Mouse (Mus musculus): ENCODE measurements around the gene Col25a1.

DNA sequence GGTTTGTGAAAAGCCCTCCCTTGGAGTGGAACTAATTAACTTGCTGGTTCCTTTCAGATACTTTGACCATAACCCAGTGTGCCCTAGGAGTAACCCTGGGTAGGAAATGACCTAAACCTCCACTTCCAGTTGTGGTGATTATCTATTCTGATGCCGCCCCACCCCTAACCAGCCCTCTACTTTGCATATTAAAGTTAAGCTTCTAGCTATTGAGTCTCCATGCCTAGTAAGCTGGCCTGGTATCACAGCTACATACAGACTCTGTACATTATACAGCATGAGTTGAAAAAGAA lies 270.2 kb downstream of the Col25a1 start:
- TF ChIP-seq CTCF (IDR thresholded peaks at IDR 0.05; ENCODE audit: borderline replicate concordance, extremely low read depth, insufficient read depth, insufficient read length), result no peak
- TF ChIP-seq POLR2A (IDR thresholded peaks at IDR 0.05; ENCODE audit: borderline replicate concordance, extremely low read depth, insufficient read depth, insufficient read length, poor library complexity, severe bottlenecking), result no peak
